Mouse (Mus musculus) lung, adult 2 months (tissue): ENCODE results near the gene Nxt2.

Experiments used
- CTCF ChIP-seq: fragments of 200-500 bp; IDR thresholded peaks from 2 replicates; pipeline ENCODE4 v1.5.1; 2011; ENCODE audit warnings: mild to moderate bottlenecking, low read length, control low read depth; ENCODE audit not compliant: insufficient read depth
- POLR2A ChIP-seq: fragments of 200-500 bp; IDR thresholded peaks from 2 replicates; pipeline ENCODE4 v1.6.1; 2011; ENCODE audit warnings: low read depth, mild to moderate bottlenecking, control low read depth, low read length, borderline replicate concordance; ENCODE audit errors: extremely low read depth

DNA sequence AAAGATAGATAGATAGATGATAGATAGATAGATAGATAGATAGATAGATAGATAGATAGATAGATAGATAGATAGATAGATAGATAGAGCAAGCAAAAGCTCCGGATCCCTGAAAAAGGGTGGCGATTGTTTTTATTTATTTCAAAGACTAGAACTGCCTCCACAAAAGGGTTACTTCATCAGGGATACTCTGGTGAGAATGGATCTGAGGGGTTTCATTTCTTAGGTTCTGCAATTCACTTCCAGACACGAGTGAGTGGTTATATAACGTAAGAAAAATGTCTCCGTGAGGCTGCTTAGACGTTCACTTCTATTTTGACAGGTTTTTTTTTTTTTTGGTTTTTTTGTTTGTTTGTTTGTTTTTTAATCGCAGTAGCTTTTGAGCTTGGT, 2.2 kb downstream of the Nxt2 start:
- no peak for TF ChIP-seq POLR2A
- no peak for TF ChIP-seq CTCF
